Mouse (Mus musculus): ENCODE results near the gene Hoxa10. TPM values are rescaled to one million over a fixed set of nuclear protein-coding genes. Genes with fewer than 3 reads are reported as not detected.
A peak's percentile ranks its signal among the peaks of the same experiment; 100 is the strongest.

Gene Hoxa10
- polyA plus RNA-seq, 1 experiment from 2014 or later, result not detected

- DNase-seq (ENCODE audit: low spot score) (peak; percentile 64), ATAC-seq (peak; percentile 49)
- Histone ChIP-seq H3K9ac (replicated peaks; ENCODE audit: low read depth) (0 out of 2 replicates have a peak overlapping the region, but pooled peaks have one; percentile 19), H3K36me3 (ENCODE audit: insufficient read depth, low read length) (no peaks in the 10 kb centered on the region), H3K4me3 (ENCODE audit: low read depth, low read length) (peak overlapping the region; percentile 39), H3K27ac (ENCODE audit: low read length) (no peak overlapping the region), H3K4me1 (ENCODE audit: insufficient read depth, low read depth, low read length) (peaks cover 12% of the 10 kb centered on the region), H3K27me3 (replicated peaks; ENCODE audit: insufficient read depth, low read length) (peaks cover 86% of the 10 kb centered on the region), H3K9me3 (ENCODE audit: low read length) (no peaks in the 10 kb centered on the region), H3K4me2 (replicated peaks; ENCODE audit: low read depth, low read length) (peak overlapping the region; percentile 57)
- WGBS, result under 1% methylated on average over 25 of the region's 25 CpGs
- TF ChIP-seq EP300 (IDR thresholded peaks at IDR 0.05) (no peak), CTCF (IDR thresholded peaks at IDR 0.05) (no peak)
These were observed 23.2 kb downstream of the Hoxa10 start for GRCm38 (mm10) chr6:52217459-52217768.

GRCm38 (mm10) chr6:52216691-52217458, 23.8 kb downstream of the Hoxa10 start:
- H3K9ac ChIP-seq (replicated peaks; ENCODE audit: low read depth), result no peak overlapping the region
- no peak for TF ChIP-seq EP300 (IDR thresholded peaks at IDR 0.05)
- peaks cover 13% of the 10 kb centered on the region for H3K4me1 ChIP-seq (ENCODE audit: insufficient read depth, low read depth, low read length)
- H3K4me3 ChIP-seq (ENCODE audit: low read depth, low read length), result peak overlapping the region; percentile 39
- H3K27ac ChIP-seq (ENCODE audit: low read length), result no peak overlapping the region
- peaks cover 86% of the 10 kb centered on the region for H3K27me3 ChIP-seq (replicated peaks; ENCODE audit: insufficient read depth, low read length)
- ATAC-seq, result no peak
- H3K9me3 ChIP-seq (ENCODE audit: low read length), result no peaks in the 10 kb centered on the region
- no peak for DNase-seq (ENCODE audit: low spot score)
- H3K4me2 ChIP-seq (replicated peaks; ENCODE audit: low read depth, low read length), result peak overlapping the region; percentile 57
- WGBS, result 4% methylated on average over 59 of the region's 60 CpGs
- no peaks in the 10 kb centered on the region for H3K36me3 ChIP-seq (ENCODE audit: insufficient read depth, low read length)

- Histone ChIP-seq H3K27me3 (replicated peaks; ENCODE audit: insufficient read depth, low read length) (peaks cover 85% of the 10 kb centered on the region), H3K36me3 (ENCODE audit: insufficient read depth, low read length) (no peaks in the 10 kb centered on the region), H3K9me3 (ENCODE audit: low read length) (no peaks in the 10 kb centered on the region), H3K4me1 (ENCODE audit: insufficient read depth, low read depth, low read length) (peaks cover 13% of the 10 kb centered on the region), H3K9ac (replicated peaks; ENCODE audit: low read depth) (no peak overlapping the region), H3K4me2 (replicated peaks; ENCODE audit: low read depth, low read length) (peak overlapping the region; percentile 57), H3K4me3 (ENCODE audit: low read depth, low read length) (peak overlapping the region; percentile 39; the same call in 1 of the 2 replicates), H3K27ac (ENCODE audit: low read length) (no peak overlapping the region)
- DNase-seq (ENCODE audit: low spot score) (no peak), ATAC-seq (no peak)
- 7% methylated on average over 30 of the region's 30 CpGs for WGBS
- TF ChIP-seq EP300 (IDR thresholded peaks at IDR 0.05) (no peak), CTCF (IDR thresholded peaks at IDR 0.05) (no peak)
These were observed 24.7 kb downstream of the Hoxa10 start for GRCm38 (mm10) chr6:52215771-52216535.

- 51% methylated on average over 3 of the region's 3 CpGs for WGBS
- Histone ChIP-seq H3K9me3 (ENCODE audit: low read length) (no peaks in the 10 kb centered on the region), H3K4me2 (replicated peaks; ENCODE audit: low read depth, low read length) (no peak overlapping the region), H3K27ac (ENCODE audit: low read length) (no peak overlapping the region), H3K9ac (replicated peaks; ENCODE audit: low read depth) (no peak overlapping the region), H3K36me3 (ENCODE audit: insufficient read depth, low read length) (no peaks in the 10 kb centered on the region), H3K4me3 (ENCODE audit: low read depth, low read length) (no peak overlapping the region), H3K27me3 (replicated peaks; ENCODE audit: insufficient read depth, low read length) (peaks cover 78% of the 10 kb centered on the region), H3K4me1 (ENCODE audit: insufficient read depth, low read depth, low read length) (peaks cover 13% of the 10 kb centered on the region)
- DNase-seq (ENCODE audit: low spot score), result no peak
- no peak for ATAC-seq
- TF ChIP-seq CTCF (IDR thresholded peaks at IDR 0.05) (no peak), EP300 (IDR thresholded peaks at IDR 0.05) (no peak)
These were observed 25.6 kb downstream of the Hoxa10 start for GRCm38 (mm10) chr6:52215070-52215469.

GRCm38 (mm10) chr6:52214271-52214670, 26.4 kb downstream of the Hoxa10 start:
- no peaks in the 10 kb centered on the region for H3K36me3 ChIP-seq (ENCODE audit: insufficient read depth, low read length)
- peaks cover 13% of the 10 kb centered on the region for H3K4me1 ChIP-seq (ENCODE audit: insufficient read depth, low read depth, low read length)
- H3K27ac ChIP-seq (ENCODE audit: low read length), result no peak overlapping the region

More at GRCm38 (mm10) chr6:52214271-52214670, 26.4 kb downstream of the Hoxa10 start:
- Histone ChIP-seq H3K27me3 (replicated peaks; ENCODE audit: insufficient read depth, low read length) (peaks cover 77% of the 10 kb centered on the region), H3K4me3 (ENCODE audit: low read depth, low read length) (no peak overlapping the region), H3K9me3 (ENCODE audit: low read length) (no peaks in the 10 kb centered on the region), H3K4me2 (replicated peaks; ENCODE audit: low read depth, low read length) (no peak overlapping the region), H3K9ac (replicated peaks; ENCODE audit: low read depth) (no peak overlapping the region)
- ATAC-seq, result no peak
- TF ChIP-seq EP300 (IDR thresholded peaks at IDR 0.05), result no peak
- no peak for TF ChIP-seq CTCF (IDR thresholded peaks at IDR 0.05)
- DNase-seq (ENCODE audit: low spot score), result no peak
- 26% methylated on average over 5 of the region's 5 CpGs for WGBS
